Mouse (Mus musculus): Measurements from ENCODE around the gene Grik4.

DNA sequence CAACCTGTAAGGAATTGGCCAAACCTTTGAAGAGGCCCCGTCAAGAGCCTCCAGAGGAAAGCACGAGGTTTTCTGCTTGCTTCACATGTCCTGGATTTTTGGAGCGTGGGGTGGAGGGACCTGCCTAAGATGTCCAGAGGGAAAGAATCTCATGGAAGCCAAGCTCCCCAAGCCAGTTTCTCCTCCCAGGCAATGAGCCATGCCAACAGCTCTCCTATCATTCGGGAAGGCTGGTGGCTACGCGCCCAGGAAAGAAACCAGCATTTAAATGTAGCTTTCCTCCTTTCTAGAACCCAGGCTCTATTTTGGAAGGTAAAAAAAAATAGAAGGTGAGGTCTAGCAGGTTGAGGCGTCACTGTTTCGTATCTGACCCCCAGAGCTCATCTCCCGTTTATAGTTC, 222.6 kb downstream of the Grik4 start:
- no peak for TF ChIP-seq CTCF (IDR thresholded peaks at IDR 0.05; ENCODE audit: extremely low read depth, insufficient read length, insufficient replicate concordance, low read depth, low read length)
- TF ChIP-seq POLR2A (IDR thresholded peaks at IDR 0.05; ENCODE audit: low read depth, low read length): no peak
